Mouse (Mus musculus): ENCODE measurements around the gene Kbtbd2. TPM values are rescaled to one million over a fixed set of nuclear protein-coding genes. Genes with fewer than 3 reads are reported as not detected.

Gene Kbtbd2
- polyA plus RNA-seq, 1 experiment from 2014 or later = 35.0 TPM

GRCm38 (mm10) chr6:56832407-56832796, 34.8 kb upstream of the Kbtbd2 start:
- no peaks in the 10 kb centered on the region for H3K27me3 ChIP-seq (ENCODE audit: control insufficient read depth, insufficient read depth, low read length)
- peak overlapping the region; percentile 62 for H3K4me3 ChIP-seq (ENCODE audit: low read depth, low read length)
- peak overlapping the region; percentile 80 for H3K4me2 ChIP-seq (ENCODE audit: low read depth, low read length)
- 1% methylated on average over 15 of the region's 15 CpGs for WGBS
- peak overlapping the region; percentile 85 for H3K9ac ChIP-seq (replicated peaks; ENCODE audit: low read length)
- no peaks in the 10 kb centered on the region for H3K4me1 ChIP-seq (ENCODE audit: control insufficient read depth, insufficient read depth, low read length)
- H3K9me3 ChIP-seq (replicated peaks; ENCODE audit: control insufficient read depth, low read length) = no peaks in the 10 kb centered on the region
- peak; percentile 58 for DNase-seq (ENCODE audit: low spot score)
- no peaks in the 10 kb centered on the region for H3K36me3 ChIP-seq (replicated peaks; ENCODE audit: control insufficient read depth, insufficient read depth, low read depth, low read length)
- peak; percentile 36; the same call in 1 of the 2 replicates for ATAC-seq (replicated peaks; ENCODE audit: insufficient number of reproducible peaks, low FRiP score, low TSS enrichment, low read depth)
- H3K27ac ChIP-seq (replicated peaks; ENCODE audit: low read depth, low read length) = peak overlapping the region; percentile 59

GRCm38 (mm10) chr6:56831697-56832406, 34.2 kb upstream of the Kbtbd2 start, which contains the start of gene Fkbp9:
TSS of gene Fkbp9 (plus strand) at chr6:56832059.
- no peaks in the 10 kb centered on the region for H3K36me3 ChIP-seq (replicated peaks; ENCODE audit: control insufficient read depth, insufficient read depth, low read depth, low read length)
- peak within 1 kb of the TSS; percentile 62 for H3K4me3 ChIP-seq (ENCODE audit: low read depth, low read length)
- H3K4me1 ChIP-seq (ENCODE audit: control insufficient read depth, insufficient read depth, low read length) = no peaks in the 10 kb centered on the region
- peak within 1 kb of the TSS; percentile 85 for H3K9ac ChIP-seq (replicated peaks; ENCODE audit: low read length)
- peak within 1 kb of the TSS; percentile 80 for H3K4me2 ChIP-seq (ENCODE audit: low read depth, low read length)
- under 1% methylated on average over 54 of the region's 58 CpGs for WGBS
- H3K9me3 ChIP-seq (replicated peaks; ENCODE audit: control insufficient read depth, low read length) = no peaks in the 10 kb centered on the region
- peak; percentile 89 for DNase-seq (ENCODE audit: low spot score)
- H3K27ac ChIP-seq (replicated peaks; ENCODE audit: low read depth, low read length) = peak within 1 kb of the TSS; percentile 59
- ATAC-seq (replicated peaks; ENCODE audit: insufficient number of reproducible peaks, low FRiP score, low TSS enrichment, low read depth) = peak; percentile 97
- H3K27me3 ChIP-seq (ENCODE audit: control insufficient read depth, insufficient read depth, low read length) = no peaks in the 10 kb centered on the region

GRCm38 (mm10) chr6:56825657-56826056, 28.0 kb upstream of the Kbtbd2 start:
- WGBS = 53% methylated on average over 3 of the region's 3 CpGs
- no peak for ATAC-seq (replicated peaks; ENCODE audit: insufficient number of reproducible peaks, low FRiP score, low TSS enrichment, low read depth)

GRCm38 (mm10) chr6:56819124-56819487, 21.5 kb upstream of the Kbtbd2 start:
- Histone ChIP-seq H3K4me2 (ENCODE audit: low read depth, low read length) (no peak overlapping the region), H3K27ac (replicated peaks; ENCODE audit: low read depth, low read length) (no peak overlapping the region), H3K27me3 (ENCODE audit: control insufficient read depth, insufficient read depth, low read length) (no peaks in the 10 kb centered on the region), H3K9me3 (replicated peaks; ENCODE audit: control insufficient read depth, low read length) (no peaks in the 10 kb centered on the region), H3K36me3 (replicated peaks; ENCODE audit: control insufficient read depth, insufficient read depth, low read depth, low read length) (no peaks in the 10 kb centered on the region), H3K4me1 (ENCODE audit: control insufficient read depth, insufficient read depth, low read length) (no peaks in the 10 kb centered on the region), H3K4me3 (ENCODE audit: low read depth, low read length) (no peak overlapping the region), H3K9ac (replicated peaks; ENCODE audit: low read length) (no peak overlapping the region)
- DNase-seq (ENCODE audit: low spot score) (no peak), ATAC-seq (replicated peaks; ENCODE audit: insufficient number of reproducible peaks, low FRiP score, low TSS enrichment, low read depth) (no peak)
- 91% methylated on average over 2 of the region's 2 CpGs for WGBS

More at GRCm38 (mm10) chr6:56825657-56826056, 28.0 kb upstream of the Kbtbd2 start:
- Histone ChIP-seq H3K27me3 (ENCODE audit: control insufficient read depth, insufficient read depth, low read length) (no peaks in the 10 kb centered on the region), H3K9me3 (replicated peaks; ENCODE audit: control insufficient read depth, low read length) (no peaks in the 10 kb centered on the region), H3K4me2 (ENCODE audit: low read depth, low read length) (no peak overlapping the region), H3K27ac (replicated peaks; ENCODE audit: low read depth, low read length) (no peak overlapping the region), H3K9ac (replicated peaks; ENCODE audit: low read length) (no peak overlapping the region), H3K4me3 (ENCODE audit: low read depth, low read length) (no peak overlapping the region), H3K36me3 (replicated peaks; ENCODE audit: control insufficient read depth, insufficient read depth, low read depth, low read length) (no peaks in the 10 kb centered on the region), H3K4me1 (ENCODE audit: control insufficient read depth, insufficient read depth, low read length) (no peaks in the 10 kb centered on the region)
- no peak for DNase-seq (ENCODE audit: low spot score)

- no peak overlapping the region for H3K9ac ChIP-seq (replicated peaks; ENCODE audit: low read length)
- H3K36me3 ChIP-seq (replicated peaks; ENCODE audit: control insufficient read depth, insufficient read depth, low read depth, low read length) = no peaks in the 10 kb centered on the region
- no peak for ATAC-seq (replicated peaks; ENCODE audit: insufficient number of reproducible peaks, low FRiP score, low TSS enrichment, low read depth)
- no peak overlapping the region for H3K4me2 ChIP-seq (ENCODE audit: low read depth, low read length)
- no peaks in the 10 kb centered on the region for H3K27me3 ChIP-seq (ENCODE audit: control insufficient read depth, insufficient read depth, low read length)
- H3K27ac ChIP-seq (replicated peaks; ENCODE audit: low read depth, low read length) = no peak overlapping the region
- no peaks in the 10 kb centered on the region for H3K9me3 ChIP-seq (replicated peaks; ENCODE audit: control insufficient read depth, low read length)
- H3K4me1 ChIP-seq (ENCODE audit: control insufficient read depth, insufficient read depth, low read length) = no peaks in the 10 kb centered on the region
- H3K4me3 ChIP-seq (ENCODE audit: low read depth, low read length) = no peak overlapping the region
- 85% methylated on average over 5 of the region's 5 CpGs for WGBS
- DNase-seq (ENCODE audit: low spot score) = no peak
Measured at GRCm38 (mm10) chr6:56818436-56819123, 21.0 kb upstream of the Kbtbd2 start.

GRCm38 (mm10) chr6:56813332-56813731, 15.7 kb upstream of the Kbtbd2 start:
- Histone ChIP-seq H3K27ac (replicated peaks; ENCODE audit: low read depth, low read length) (no peak overlapping the region), H3K27me3 (ENCODE audit: control insufficient read depth, insufficient read depth, low read length) (no peaks in the 10 kb centered on the region), H3K4me1 (ENCODE audit: control insufficient read depth, insufficient read depth, low read length) (no peaks in the 10 kb centered on the region), H3K9me3 (replicated peaks; ENCODE audit: control insufficient read depth, low read length) (no peaks in the 10 kb centered on the region), H3K9ac (replicated peaks; ENCODE audit: low read length) (no peak overlapping the region), H3K36me3 (replicated peaks; ENCODE audit: control insufficient read depth, insufficient read depth, low read depth, low read length) (no peaks in the 10 kb centered on the region), H3K4me3 (ENCODE audit: low read depth, low read length) (no peak overlapping the region), H3K4me2 (ENCODE audit: low read depth, low read length) (no peak overlapping the region)
- ATAC-seq (replicated peaks; ENCODE audit: insufficient number of reproducible peaks, low FRiP score, low TSS enrichment, low read depth) = no peak
- 62% methylated on average over 2 of the region's 2 CpGs for WGBS
- no peak for DNase-seq (ENCODE audit: low spot score)

GRCm38 (mm10) chr6:56808656-56809055, 11.0 kb upstream of the Kbtbd2 start:
- Histone ChIP-seq H3K4me1 (ENCODE audit: control insufficient read depth, insufficient read depth, low read length) (no peaks in the 10 kb centered on the region), H3K9ac (replicated peaks; ENCODE audit: low read length) (no peak overlapping the region), H3K9me3 (replicated peaks; ENCODE audit: control insufficient read depth, low read length) (no peaks in the 10 kb centered on the region), H3K4me2 (ENCODE audit: low read depth, low read length) (no peak overlapping the region), H3K27ac (replicated peaks; ENCODE audit: low read depth, low read length) (no peak overlapping the region), H3K36me3 (replicated peaks; ENCODE audit: control insufficient read depth, insufficient read depth, low read depth, low read length) (no peaks in the 10 kb centered on the region), H3K27me3 (ENCODE audit: control insufficient read depth, insufficient read depth, low read length) (no peaks in the 10 kb centered on the region), H3K4me3 (ENCODE audit: low read depth, low read length) (no peak overlapping the region)
- WGBS = 18% methylated on average over 3 of the region's 3 CpGs
- peak; percentile 76 for DNase-seq (ENCODE audit: low spot score)
- peak; percentile 72 for ATAC-seq (replicated peaks; ENCODE audit: insufficient number of reproducible peaks, low FRiP score, low TSS enrichment, low read depth)

- 69% methylated on average over 2 of the region's 2 CpGs for WGBS
Measured at GRCm38 (mm10) chr6:56806195-56806594, 8.6 kb upstream of the Kbtbd2 start.

More at GRCm38 (mm10) chr6:56806195-56806594, 8.6 kb upstream of the Kbtbd2 start:
- no peaks in the 10 kb centered on the region for H3K36me3 ChIP-seq (replicated peaks; ENCODE audit: control insufficient read depth, insufficient read depth, low read depth, low read length)
- ATAC-seq (replicated peaks; ENCODE audit: insufficient number of reproducible peaks, low FRiP score, low TSS enrichment, low read depth) (no peak), DNase-seq (ENCODE audit: low spot score) (no peak)
- no peaks in the 10 kb centered on the region for H3K27me3 ChIP-seq (ENCODE audit: control insufficient read depth, insufficient read depth, low read length)
- H3K4me3 ChIP-seq (ENCODE audit: low read depth, low read length) = no peak overlapping the region
- H3K27ac ChIP-seq (replicated peaks; ENCODE audit: low read depth, low read length) = no peak overlapping the region
- H3K9ac ChIP-seq (replicated peaks; ENCODE audit: low read length) = no peak overlapping the region
- no peaks in the 10 kb centered on the region for H3K9me3 ChIP-seq (replicated peaks; ENCODE audit: control insufficient read depth, low read length)
- H3K4me2 ChIP-seq (ENCODE audit: low read depth, low read length) = no peak overlapping the region
- no peaks in the 10 kb centered on the region for H3K4me1 ChIP-seq (ENCODE audit: control insufficient read depth, insufficient read depth, low read length)
